Mouse (Mus musculus) testis, postnatal 10 days (tissue): ENCODE measurements at regions not wholly inside any gene's neighbourhood (a gene's known extent, or its start where the extent isn't known, plus 50 kb on each side); places are given as distances from the start of the nearest gene placed in this dataset.

ENCODE experiments used
- DNase-seq: peaks from one replicate; pipeline ENCODE4 v3.0.0; 2021; ENCODE audit warnings: low spot score

DNA sequence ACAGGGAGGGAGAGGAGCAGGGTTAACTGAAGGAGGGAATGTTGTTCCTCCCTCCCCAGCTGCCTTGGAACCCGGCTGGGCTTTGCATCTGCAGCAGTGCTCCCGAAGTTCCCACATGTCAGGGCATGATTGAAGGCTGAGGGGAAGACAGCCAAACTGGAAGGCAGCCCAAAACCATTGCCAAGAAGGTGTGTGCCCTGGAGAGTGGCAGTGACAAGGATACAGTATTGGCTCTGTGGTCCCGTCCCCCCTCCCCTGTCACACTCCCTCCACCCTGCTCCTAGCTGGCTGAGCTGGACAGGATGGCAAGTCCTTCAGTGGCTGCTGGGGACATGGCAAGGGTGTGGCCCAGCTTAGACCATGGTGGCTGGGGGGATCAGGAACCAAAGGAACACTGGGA is 79.1 kb downstream of the Cyp26b1 start:
- DNase-seq: no peak

DNA sequence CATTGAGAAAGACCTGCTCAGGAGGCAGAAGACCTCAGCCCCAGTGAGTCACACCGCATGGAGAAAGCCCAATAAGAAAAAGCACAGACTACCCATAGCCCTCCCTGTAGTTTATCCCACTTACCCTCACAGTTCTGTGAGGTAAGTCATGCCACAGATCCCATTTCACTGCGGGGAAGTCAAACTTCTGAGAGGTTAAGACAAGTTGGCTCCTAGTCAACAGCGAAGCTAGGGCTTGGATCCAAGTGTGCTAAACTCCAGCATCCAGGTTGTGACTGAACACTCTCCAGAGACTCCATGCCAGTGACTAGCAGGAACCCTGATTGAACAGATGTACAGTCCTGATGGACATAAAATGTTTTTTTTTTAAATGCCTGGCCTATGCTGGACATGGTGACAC is 85.1 kb downstream of the Cyp26b1 start:
- DNase-seq: no peak

DNA sequence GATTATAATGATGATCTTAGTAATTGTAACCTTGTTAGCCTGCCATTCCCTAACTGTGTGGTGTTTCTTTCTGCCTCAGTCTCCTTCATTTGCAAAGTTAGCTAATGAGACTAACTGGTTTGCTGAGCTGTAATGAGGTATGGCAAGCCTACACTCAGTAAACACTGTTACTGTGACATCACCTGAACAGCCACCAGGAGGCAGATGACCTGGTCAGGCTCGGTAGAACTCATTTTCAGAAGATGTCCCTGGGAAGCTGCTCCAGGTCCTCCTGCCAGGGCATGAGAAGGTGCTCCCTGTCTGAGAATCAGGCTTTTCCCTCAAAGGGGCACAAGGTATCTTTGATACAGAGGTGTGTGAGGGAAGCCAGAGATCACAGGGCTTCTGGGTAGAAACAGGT is 87.0 kb downstream of the Cyp26b1 start:
- DNase-seq: no peak

DNA sequence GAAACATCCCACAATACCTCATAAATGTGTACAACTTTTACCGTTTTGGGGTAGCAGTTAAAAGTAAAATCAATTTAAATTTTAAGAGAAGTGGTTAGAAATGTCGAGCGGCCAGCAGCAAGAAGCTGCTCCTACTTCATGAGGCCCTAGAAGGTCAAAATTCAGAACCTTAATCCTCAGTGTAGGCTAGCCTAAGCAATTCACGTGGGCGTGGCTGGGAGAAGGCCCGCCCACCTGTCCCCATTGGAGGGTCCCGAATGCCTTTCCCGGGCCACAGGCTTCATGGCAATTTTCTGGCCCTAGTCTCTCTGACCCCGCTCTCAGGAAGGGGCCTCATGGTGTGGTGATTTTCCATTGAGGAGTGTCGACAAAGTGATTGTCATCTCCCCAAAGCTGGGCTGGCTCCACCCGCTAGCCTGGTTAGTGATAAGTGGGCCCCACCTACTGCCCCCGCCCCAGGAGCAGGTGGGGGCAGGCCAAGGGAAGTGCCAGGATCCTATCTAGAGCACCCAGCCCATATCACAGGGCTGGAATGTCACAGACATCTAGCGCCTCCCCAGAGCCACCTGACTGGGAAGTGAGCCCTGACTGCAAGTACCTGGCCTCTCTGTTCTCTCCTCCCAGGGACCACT is 93.3 kb downstream of the Cyp26b1 start:
- no peak for DNase-seq

DNA sequence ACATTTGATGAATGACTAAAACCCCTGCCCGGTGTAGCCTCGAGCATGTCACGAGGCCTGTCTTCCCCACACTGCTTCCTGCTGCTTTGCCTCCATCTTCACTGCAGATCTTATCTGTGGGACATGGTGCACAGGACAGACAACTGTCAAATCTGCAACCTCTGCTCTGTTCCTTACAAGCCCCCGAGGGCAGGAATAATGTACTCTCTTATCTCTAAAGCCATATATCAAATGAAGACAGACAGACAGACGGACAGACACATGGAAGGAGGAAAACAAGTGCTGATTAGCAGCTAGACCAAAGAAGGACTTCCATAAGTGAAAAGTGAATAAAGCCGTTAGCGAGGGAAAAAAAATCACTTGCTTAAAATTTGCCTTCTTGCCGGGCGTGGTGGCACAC is 95.6 kb downstream of the Cyp26b1 start:
- no peak for DNase-seq

DNA sequence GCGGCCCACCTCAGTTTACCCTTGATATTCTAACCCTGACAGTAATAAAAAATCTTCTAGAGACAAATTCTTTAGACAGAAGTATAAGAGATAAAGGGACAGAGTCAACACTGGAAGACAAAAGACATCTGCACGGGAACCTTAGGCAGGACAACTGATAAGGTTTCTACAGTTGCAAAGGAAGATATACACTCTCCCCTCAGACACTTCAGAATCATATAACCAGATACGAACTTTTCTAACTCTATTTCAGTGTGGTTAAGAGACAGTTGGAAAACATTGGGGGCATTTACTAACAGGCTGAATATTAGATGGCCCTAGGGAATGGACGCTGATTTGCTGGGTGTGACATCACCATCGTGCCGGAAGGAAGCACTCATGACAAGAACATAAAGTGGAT is 100.0 kb downstream of the Cyp26b1 start:
- DNase-seq: no peak

DNA sequence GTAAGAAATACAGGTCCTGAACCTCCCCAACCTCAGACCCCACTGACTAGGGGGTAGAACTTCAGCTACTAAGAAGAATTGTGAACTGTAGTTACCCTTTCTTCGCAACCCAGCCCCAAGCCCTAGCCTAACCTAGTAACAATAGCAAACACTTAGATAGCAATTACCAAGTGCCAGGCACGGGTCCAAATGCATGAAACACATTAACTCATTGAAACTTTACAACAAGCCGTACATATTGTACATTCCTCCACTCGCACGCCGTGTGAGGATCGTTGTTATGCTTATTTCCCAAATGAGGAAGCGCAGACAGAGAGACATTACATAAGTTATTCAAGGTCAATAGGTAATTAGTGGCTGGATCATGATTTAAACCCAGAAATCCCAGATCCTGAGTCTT is 100.5 kb downstream of the Cyp26b1 start:
- DNase-seq: no peak

DNA sequence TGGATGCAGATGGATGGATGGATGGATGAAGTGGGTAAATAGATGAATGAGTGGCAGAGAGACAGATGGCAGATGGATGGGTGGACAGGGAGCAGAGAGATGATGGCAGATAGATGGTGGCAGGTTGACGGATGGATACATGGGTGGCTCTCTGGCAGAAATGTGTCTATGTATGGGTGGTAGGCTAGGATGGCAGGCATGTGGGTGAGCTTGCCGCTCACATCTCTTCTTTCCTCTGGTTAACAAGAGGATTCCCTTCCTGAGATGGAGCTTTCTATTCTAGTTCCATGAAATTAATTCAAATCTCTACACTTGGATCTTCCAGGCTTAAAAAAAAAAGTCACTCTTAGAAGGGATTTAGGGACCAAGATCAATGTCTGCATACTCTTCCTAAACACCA is 101.1 kb downstream of the Cyp26b1 start:
- DNase-seq: no peak

DNA sequence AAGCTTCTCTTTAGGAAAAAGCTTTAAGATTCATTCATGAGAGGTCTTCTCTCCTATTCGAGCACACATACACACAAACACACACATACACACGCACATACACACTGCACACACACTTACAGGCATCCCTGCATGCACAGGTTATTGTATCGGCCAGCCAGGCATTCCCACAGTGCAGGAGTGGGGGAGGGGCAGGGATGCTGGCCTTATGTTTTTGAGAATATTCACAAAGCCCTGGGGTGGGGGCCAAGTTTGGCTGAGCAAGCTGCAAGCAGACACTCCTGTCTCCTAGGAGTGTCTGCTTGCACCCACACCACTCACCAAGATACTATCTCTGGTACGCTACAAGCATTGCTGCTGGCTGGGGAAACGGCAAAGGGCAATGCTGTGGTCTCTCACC is 102.6 kb downstream of the Cyp26b1 start:
- no peak for DNase-seq

DNA sequence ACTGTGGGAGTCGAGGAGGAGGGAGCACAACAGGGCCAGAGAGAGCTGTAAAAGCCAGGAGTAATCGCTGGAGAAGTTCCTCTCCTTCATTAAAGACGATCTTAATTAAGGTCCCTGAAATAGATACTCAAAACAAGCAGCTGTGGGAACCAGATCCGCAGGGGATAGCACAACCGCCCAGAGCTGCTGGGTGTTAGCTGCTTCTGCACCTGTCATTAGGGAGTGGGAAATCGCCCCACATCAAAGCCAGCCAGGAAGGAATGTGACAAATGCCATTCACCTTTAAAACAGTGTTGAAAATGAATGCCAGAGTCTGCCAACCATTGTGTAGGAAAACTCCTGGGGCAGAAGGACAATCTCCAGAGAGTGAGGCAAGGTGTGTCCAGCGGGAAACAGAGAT is 112.5 kb downstream of the Cyp26b1 start:
- no peak for DNase-seq

DNA sequence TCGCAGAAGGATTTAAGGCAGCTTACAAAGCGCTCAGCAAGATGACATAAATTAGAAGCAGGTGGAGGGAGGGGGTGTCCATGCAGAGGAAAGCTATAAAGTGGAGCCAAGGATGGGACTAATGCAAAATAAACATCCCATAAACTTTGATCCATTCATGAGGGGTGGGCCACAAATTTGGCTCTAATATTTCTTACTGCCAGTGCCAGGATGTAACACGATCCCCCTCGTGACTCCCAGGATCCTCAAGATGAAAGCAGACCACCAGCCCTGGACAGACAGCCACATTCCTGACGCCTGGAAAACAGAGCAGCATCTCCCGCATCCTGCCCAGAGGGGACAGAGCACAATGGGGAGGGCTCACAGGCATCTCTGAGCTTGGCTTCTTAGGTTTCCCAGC is 116.6 kb downstream of the Cyp26b1 start:
- no peak for DNase-seq

DNA sequence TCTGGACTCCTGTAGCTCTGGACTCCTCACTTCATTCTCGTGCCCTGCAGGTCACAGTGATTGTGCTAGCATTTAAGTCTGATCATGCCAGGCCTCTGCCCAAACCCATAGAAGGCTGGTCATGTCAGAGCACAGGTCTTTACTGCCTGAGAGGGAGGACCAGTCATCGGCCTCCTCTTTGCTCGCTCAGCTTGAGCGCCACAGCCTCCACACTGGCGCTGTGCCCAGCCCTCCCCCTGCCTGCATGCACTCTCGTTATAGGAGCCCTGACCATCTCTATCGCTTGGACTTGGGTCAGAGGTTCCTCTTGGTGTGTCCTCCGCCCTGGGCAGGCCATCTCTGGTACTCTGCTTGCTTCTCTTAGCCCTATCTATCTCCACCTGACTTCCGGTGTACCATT is 117.2 kb downstream of the Cyp26b1 start:
- DNase-seq: peak; percentile 84

DNA sequence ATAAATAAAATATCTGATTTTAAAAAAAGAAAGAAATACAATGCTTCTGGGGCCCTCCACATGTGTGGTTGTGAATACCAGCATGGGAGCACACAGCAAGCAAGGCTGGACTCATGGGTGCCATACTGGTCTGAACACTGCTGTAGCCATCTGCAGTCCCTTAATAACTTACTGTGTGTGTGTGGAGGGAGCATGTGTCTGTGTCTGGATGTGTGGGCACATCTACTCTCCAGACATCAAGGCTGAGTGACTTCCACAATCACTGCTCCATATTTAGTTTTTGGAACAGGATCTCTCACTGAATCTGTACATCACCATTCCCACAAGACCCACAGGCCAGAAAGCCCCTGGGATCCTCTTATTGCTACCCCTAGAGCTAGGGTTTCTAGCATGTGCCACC is 118.9 kb downstream of the Cyp26b1 start:
- no peak for DNase-seq

DNA sequence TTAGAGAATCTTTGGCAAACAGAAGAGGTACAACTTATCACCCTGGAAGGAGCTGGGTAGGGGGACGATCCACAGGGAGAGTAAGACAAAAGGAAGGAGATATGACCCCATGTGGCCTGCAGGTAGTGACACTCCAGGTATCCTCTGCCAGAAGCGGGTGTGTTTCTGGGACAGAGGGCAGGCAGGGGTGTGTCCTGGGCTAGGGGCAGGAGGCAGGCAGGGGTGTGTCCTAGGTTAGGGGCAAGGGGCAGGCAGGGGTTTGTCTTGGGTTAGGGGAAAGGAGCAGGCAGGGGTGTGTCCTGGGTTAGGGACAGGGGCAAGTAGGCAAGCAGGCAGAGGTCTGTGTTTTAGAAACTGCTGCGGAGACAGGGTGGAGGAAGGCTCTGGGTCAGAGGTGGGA is 120.5 kb downstream of the Cyp26b1 start:
- no peak for DNase-seq

DNA sequence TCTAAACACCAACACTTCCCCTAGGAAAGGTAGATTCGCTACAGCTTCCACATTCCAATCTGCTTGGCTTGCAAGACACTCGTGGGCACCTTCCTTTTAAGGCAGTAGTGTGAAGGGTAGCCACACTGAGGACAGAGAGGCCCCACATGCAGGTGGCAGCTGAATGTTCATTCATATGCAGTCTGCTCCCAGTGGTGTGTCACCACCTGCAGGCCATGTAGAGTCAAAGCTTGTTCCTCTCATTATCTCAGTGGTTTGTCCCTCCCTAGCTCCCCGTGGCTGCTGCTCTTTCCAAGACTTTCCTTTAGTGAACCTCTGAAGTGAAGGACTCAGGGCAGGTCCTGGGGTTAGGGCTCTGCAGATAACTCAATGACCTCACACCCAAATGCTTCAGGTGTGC is 121.4 kb downstream of the Cyp26b1 start:
- no peak for DNase-seq

DNA sequence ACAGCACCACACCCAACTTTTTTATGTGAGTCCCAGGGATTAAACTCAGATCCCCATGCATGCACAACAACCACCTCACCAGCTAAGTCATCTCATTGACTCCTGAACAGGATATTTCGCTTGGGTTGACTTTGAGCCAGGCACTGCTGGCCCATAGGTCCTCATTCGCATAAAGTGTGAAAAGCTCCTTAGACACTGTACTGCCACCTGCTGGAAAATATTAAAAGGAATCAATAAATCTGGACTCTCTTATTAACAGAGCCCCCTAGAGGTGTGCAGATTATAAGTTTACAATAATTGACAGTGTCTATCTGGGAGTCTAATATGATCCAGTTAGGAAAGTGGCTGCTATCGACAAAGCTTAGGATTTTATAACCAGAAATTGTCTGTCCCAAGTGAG is 126.4 kb downstream of the Cyp26b1 start:
- no peak for DNase-seq

DNA sequence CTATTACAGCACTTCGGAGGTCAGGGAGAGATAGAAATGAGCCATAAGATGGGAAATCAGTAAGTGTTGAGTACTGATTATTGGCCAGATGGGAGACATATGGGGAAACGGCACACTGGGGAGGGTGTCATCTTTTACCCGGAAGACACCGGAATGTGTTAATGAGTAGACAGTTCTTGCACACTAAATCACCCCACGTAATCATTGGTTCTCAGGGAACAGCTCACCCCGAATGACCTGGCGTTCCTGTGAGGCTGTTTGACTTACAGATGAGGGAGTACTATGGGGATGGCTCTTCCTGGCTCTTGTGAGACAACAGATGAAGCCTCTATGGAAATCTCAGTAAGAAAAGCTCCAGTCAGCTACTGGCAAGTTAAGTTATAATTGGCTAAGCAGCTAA is 127.5 kb downstream of the Cyp26b1 start:
- DNase-seq: no peak

DNA sequence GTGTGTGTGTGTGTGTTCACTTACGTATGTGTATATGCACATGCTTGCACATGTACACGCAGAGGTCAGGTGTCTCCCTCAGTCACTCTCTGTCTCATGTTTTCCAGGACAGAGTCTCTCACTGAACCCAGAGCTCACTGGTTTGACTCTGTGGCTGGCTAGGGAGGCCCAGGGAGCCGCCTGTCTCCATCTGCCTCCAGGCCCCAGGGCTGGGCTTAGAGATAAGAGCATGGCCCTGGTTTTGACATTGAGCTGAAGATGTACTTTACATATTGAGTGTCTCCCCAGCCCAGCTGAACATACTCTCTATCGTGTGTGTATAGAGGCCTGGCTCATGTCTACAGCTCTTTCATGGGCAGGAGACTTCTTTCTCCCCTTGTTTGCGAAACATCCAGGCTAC is 128.1 kb downstream of the Cyp26b1 start:
- no peak for DNase-seq

DNA sequence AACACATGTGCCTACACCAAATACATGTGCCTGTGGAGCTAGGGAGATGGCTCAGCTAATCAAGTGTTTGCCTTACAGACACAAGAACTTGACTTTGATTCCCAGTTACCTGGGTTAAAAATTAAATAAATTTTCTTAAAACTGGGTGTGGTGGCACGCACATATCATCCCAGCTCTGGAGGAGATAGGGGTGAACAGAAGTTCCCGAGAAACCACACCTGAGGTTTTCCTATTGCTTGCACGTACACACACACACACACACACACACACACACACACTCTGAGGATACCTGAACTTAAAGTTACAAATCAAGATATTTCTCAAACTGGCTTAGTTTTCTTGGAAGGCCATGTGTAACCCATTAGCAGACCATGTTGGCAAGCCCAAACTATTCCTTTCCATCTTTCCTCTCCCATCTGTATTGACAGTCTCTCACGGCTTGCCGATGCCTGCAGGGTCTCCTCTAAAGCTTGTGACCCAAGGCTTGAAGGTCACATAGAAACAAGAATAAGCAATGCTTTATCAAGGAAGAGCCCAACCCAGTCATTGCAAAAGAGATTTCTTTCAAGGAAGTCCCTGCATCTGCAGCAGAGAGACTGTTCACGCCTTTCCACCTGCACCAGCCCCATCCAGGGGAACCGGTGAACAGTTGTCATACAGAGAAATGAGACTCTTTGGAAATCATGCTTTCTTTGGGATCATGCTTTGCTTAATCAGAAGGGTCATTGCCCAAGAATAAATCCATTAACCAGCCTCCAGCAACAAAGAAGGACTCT is 129.9 kb downstream of the Cyp26b1 start:
- no peak for DNase-seq

DNA sequence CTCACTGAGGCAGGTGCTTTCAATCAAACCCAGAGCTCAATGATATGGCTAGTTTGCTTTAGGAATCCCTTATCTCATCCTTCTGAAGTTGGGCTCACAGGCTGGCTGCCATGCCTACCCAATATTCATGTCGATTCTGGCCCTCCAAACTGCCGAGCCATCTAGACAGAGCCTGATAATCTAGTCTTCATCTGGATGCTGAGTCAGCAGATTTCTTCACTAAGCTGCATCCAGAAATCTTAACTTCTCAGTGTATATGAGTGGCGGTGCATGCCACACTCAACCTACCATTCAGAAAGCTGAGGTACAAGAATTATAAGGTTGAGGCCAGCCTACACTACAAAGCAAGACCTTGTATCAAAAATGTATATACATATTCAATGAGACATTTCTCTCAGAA is 136.9 kb downstream of the Cyp26b1 start:
- DNase-seq: no peak

DNA sequence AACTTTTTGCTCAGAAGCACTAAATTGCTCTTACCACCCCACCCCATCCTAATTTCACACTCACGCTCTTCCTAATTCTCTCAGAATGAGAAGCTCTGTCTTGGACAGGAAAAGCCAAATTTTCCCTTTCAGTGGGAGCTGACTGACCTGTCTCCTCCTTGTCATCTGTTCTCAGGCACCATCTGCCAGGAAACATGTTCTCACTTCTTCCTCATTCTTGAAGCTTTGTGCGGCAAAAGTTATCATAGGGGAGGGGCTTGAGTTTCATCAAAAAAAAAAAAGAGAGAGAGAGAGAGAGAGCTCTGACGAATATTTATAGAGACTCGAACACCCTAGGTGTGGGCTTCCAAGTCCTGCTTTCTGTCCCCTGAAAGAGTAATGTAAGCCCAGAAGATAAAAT is 148.6 kb downstream of the Cyp26b1 start:
- DNase-seq: no peak

DNA sequence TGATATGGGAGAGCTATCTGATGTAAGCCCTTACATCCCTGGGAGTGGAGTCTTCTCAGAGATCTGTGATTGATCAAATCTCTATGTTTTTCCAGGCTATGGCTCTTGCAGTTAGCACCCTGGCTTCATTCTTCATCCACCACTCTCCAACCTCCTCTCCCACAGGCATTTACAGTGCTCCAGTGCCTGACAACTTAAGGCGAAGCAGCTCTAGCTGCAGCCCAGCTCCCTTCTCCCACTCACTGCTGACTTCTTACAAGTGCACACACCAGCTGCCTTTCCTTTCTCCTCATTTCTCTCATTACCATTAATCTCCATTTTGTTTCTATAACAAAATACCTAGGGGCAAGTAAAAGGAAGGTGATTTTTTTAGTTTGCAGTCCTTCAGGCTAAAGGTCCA is 151.0 kb downstream of the Cyp26b1 start:
- DNase-seq: peak; percentile 24

DNA sequence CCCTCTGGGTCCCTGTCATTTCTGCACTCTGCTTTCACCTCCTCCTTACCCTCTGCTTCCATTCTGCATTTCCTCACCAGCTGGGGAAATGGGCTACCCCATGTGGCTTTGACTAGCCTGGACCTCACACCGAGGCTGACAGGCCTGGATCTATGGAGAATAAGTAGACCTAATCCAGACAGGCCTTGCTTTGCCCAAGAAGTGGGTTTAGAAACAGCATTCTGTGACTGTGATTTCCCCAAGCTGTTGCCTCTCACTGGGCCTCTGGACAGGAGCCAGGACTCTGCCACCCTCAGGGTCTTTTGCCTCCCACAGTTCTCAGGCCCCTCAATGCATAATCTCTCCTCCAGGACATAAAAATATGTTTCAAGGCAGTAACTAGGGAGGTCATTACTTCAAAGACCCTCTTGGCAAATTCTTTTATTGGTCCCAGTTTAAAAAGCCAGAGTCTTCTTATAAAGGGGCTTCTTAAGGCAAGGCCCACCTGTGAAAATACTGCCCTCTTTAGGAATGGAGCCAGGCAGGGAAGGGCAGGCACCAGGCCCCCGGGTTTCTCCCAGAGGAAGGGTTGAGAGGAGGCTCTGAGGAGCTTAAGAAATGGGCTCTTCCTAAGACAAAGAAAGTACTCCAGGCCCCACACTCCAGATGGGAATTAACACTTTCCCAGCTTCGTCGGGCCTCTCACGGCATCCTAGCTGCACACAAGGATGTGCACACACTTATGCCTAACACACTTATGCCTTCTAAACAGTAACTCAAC is 151.8 kb downstream of the Cyp26b1 start:
- DNase-seq: peak; percentile 40
